Mouse (Mus musculus) brain, embryonic 14.5 days (tissue): ENCODE data around the gene Igsf11. TPM values are rescaled to one million over a fixed set of nuclear protein-coding genes. Genes with fewer than 3 reads are reported as not detected.

Source experiments
- DNase-seq: peaks from one replicate; pipeline ENCODE4 v3.0.0-alpha.2; 2011; ENCODE audit warnings: low read depth
- CTCF ChIP-seq: fragments of 200-500 bp; IDR thresholded peaks from 2 replicates; pipeline ENCODE4 v1.5.1; 2012; ENCODE audit warnings: inconsistent platforms, mild to moderate bottlenecking, moderate library complexity, borderline replicate concordance; ENCODE audit not compliant: insufficient read depth, insufficient read length; ENCODE audit errors: extremely low read depth
- POLR2A ChIP-seq: fragments of 200-500 bp; IDR thresholded peaks from 2 replicates; pipeline ENCODE4 v1.6.1; 2012; ENCODE audit warnings: mild to moderate bottlenecking, inconsistent platforms, borderline replicate concordance; ENCODE audit not compliant: poor library complexity, insufficient read depth, insufficient read length, severe bottlenecking; ENCODE audit errors: extremely low read depth
- polyA plus RNA-seq: library from polyadenylated mRNA; depleted of rRNA; stranded (reverse); fragments of >200 nt; gene quantifications from 2 replicates; pipeline ENCODE4 v1.2.3, GENCODE M21; 2012

Igsf11 gene
- polyA plus RNA-seq, 1 experiment, result 8.1 TPM

DNA sequence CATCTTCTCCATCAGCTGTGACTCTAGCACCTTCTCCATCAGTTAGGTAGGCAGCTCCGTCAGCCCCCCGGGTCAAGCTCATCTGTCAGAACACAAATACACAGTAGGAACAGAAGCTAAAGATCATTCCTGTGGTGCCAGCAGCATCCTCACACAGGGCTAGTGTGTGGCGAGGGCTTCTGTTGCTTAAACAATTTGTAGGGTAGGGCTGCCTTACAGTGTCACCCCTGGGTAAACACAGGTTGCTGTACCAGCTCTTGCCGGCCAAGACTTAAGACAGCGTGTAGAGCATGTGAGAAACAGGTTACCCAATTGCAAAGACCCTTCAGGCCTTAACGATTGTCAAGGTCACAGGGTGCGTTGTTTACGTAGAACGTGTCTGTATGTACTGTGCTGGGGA lies 15.8 kb downstream of the Igsf11 start:
- TF ChIP-seq CTCF (no peak), POLR2A (no peak)
- no peak for DNase-seq

DNA sequence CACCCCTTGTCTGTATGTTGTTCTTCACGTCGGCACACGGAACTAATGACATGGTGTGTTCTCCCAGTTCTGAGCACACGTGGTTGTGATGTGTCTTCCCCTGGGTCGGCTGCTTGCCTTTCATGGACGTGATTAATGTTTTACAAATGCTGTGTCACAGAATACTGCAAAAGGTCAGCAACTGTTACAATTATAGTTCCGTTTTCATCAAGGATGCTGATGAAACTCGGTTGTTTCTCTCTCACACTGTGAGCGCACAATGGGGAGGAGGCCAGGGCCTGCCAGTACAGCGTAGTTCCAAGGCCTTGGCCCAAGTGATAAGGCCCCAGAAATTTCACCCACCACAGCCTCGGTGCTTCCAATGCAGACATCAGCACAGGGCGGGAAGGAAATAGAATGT lies 17.0 kb downstream of the Igsf11 start:
- DNase-seq, result no peak
- TF ChIP-seq CTCF, result no peak
- no peak for TF ChIP-seq POLR2A

DNA sequence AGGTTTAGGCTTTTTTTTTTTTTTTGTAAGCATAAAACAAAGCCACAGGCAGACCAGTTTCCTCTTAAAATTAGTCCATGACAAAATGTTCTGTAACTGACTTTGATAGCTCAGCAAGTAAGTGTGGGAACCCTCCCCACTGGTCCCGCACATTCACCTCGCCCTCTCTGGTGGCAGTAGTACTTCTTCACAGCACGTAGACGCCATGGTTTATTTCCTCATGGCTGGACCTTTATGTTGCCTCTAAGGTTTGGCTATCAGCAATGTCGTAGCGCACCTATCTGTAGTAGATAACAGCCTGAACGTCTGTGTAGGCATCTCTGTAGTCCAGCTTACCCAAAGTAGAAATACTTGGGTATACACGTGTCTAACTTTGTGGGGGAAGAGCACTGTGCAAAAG lies 17.6 kb downstream of the Igsf11 start:
- no peak for DNase-seq
- TF ChIP-seq CTCF (no peak), POLR2A (no peak)

DNA sequence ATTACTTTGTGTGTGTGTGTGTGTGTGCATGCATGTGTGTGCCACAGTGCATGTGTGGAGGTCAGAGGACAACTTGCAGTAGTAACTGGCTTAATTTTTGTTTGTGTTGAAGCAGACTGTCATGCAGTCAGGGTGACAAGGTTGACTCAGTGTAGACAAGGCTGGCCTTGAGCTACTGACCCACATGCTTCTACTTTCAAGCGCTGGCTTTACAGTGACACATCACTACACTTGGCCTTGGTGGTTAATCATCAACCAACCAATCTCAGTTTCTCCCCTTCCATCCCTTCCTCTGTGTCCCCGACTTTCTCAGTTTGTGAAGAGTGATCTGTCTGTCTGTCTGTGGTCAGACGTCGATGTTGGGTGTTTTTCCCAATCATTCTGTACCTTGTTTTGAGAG lies 23.0 kb downstream of the Igsf11 start:
- DNase-seq, result no peak
- TF ChIP-seq POLR2A (no peak), CTCF (no peak)

DNA sequence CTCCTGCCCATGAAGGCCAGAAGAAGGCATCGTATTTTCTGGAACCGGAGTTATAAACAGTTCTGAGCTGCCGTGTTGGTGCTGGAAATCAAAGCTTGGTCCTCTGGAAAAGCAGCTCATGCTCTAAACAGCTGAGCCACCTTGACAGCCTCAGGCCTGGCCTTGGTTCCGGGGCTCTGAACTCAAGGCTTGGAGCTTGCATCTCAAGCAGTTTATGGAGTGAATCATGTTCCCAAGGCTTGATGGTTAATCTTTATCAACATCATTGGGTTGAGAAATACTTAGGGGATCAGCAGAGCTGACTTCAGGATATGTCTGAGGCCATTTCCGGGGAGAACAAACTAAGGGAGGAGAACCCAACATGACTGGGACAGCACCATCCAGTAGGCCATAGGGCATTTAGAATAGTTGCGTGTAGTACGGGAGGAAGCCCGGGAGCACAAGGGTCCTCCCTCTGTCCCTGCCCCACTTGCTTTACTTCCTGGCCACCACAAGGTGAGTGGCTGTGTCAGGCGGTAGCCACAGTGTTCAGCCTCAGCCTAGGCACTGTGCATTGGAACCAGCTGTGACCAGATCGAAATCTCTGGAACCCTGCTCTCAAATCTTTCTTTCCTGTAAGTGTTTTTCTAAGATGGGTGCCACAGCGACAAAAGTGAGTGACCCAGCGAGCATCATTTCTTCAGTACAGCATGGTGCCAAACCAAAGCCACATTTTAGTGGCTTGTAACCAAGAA lies 23.7 kb downstream of the Igsf11 start:
- no peak for TF ChIP-seq CTCF
- no peak for TF ChIP-seq POLR2A
- no peak for DNase-seq

DNA sequence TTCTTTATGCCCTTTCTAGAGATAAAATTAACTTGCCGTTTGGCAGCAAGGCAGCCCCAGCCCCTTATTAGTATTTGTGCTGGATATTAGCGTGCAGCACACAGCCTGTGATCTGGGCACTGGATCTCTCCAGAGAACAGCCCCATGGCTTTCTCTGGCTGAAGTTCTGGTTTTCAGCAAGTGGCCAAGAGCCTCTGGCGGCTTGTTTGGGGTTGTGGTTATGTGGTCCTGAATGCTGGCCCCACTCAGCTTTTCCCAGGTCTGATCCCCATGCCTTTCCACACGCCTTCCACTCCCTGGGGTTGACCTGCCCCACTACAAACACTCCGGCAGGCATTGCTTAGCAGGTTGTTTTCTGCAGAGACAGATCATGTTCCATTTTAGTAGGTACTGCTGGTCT lies 24.4 kb downstream of the Igsf11 start:
- no peak for DNase-seq
- no peak for TF ChIP-seq CTCF
- no peak for TF ChIP-seq POLR2A

DNA sequence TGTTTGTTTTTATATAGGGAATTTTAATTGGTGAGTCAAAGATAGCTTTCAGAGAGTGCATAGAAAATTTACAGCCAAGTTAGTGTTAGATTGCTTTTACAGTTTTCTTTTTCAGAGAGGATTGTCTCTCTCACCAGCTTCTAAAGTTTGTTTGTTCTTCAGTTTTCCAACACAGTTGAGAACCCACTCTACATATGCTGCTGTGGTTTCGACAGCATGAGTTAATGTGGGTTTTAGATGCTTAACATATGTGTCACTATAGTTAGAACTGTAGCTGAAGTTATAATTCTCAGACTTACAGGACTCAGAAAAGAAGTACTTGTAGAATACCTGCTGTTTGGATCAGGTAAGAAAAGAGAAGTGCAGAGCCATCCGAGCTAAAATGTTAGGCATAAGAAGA lies 25.6 kb downstream of the Igsf11 start:
- TF ChIP-seq POLR2A (no peak), CTCF (no peak)
- DNase-seq, result no peak

DNA sequence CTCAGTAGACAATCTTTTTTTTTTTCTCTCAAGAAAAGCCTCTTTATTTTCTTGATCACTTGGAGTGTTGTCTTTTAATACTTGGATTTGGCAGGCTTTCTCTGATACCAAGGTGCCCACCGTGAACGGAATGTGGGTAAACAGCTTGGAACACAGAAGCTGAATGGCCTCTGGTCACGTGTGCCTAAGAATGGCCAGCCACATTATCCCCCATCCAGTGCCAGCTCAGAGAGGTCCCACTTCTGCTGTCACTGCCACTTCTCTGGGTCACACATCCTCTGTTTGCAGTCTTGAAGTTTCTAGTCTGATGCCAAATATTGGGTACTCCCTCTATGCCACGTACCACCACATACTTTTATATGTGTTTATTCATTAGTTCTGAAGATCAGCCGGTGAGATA lies 28.0 kb downstream of the Igsf11 start:
- peak; percentile 47 for DNase-seq
- TF ChIP-seq POLR2A (no peak), CTCF (no peak)

DNA sequence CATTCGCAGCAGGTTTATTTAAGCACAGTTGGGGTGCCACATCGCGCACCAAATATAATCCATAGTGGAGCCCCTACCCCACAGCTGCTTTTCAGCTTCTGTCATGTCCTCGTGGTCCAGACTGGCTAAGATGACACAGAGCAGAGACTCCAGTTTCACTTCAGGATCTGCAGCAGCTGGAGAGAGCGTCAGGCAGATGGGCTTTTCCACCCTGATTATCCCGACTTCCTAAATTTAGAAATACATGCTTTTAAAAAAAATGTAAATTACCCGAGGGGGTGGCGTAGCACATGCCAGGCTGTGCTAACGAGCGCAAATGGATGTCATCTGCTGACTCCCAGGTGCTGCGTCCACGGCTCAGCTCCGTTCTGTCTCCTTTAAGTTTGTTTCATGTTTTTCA lies 32.5 kb downstream of the Igsf11 start:
- peak; percentile 87 for DNase-seq
- no peak for TF ChIP-seq CTCF
- TF ChIP-seq POLR2A, result no peak

DNA sequence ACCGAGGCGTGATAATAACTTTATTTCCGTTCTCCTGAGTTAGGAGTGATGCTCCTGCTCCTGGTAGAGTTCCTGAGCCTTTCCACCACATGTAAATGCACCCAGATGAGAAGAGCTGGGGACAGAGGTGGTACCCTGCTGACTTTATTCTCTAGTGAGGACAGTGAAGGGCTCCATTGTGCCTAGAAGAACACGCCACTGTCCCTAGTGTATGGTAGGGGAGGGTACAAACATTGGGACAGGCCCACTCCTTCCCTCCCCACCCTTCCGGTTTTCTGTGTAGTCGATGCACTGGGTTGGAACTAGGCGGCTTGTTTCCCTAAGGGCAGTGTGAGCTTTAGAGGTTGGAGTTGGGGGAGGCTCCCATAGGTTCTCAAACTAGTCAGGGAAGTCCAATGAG lies 36.3 kb downstream of the Igsf11 start:
- no peak for DNase-seq
- TF ChIP-seq CTCF, result no peak
- TF ChIP-seq POLR2A, result no peak

DNA sequence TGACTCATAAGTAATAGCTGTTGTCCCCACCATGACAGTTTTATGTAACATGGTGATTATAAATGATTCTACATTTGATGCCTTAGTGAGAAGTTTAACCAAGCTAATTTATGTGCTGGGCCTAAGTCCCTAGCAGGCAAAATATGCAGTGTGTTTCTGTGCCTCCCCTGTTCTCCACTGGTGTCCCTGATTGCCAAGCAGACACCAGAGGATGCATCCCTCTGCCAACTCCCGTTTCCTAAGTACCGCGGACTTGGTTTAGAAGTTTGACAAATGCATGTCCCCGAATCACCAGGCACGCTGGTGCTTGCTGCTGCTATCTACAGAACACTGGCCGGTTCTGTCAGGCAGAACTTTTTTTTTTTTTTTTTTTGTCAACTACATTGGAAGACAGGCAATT lies 39.0 kb downstream of the Igsf11 start:
- TF ChIP-seq POLR2A (no peak), CTCF (no peak)
- peak; percentile 53 for DNase-seq

DNA sequence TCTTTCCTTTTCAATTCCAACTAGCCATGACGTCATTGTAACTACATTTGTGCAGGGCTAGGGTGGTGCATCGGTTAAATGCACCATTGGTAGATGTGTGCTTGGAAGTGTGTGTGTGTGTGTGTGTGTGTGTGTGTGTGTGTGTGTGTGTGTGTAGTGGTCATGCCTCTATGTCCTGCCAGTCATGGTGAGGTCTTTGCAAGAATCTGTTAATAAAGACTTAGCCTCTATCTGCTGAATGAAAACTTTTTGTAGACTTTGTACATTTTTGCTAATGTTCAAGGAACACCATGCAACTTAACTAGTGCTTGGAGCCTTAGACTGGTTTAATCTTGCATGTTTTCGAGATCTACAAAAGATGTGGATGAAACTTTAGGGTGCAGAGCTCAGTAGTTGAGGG lies 48.3 kb downstream of the Igsf11 start:
- no peak for TF ChIP-seq POLR2A
- no peak for TF ChIP-seq CTCF
- DNase-seq, result peak; percentile 71
